Mouse (Mus musculus) heart, postnatal 0 days (tissue): Measurements from ENCODE around the gene Slain2.

Source experiments
- CTCF ChIP-seq: IDR thresholded peaks from 2 replicates; pipeline ENCODE4 v1.5.1; 2016; ENCODE audit warnings: antibody characterized with exemption, control low read depth, low read depth
- EP300 ChIP-seq: IDR thresholded peaks from 2 replicates; pipeline ENCODE4 v1.6.1; 2016; ENCODE audit warnings: antibody characterized with exemption, low read depth

GRCm38 (mm10) chr5:72989756-72990155, 75.7 kb downstream of the Slain2 start:
- TF ChIP-seq CTCF (no peak), EP300 (no peak)
